Mouse (Mus musculus): ENCODE measurements around the gene Itpkb.

DNA sequence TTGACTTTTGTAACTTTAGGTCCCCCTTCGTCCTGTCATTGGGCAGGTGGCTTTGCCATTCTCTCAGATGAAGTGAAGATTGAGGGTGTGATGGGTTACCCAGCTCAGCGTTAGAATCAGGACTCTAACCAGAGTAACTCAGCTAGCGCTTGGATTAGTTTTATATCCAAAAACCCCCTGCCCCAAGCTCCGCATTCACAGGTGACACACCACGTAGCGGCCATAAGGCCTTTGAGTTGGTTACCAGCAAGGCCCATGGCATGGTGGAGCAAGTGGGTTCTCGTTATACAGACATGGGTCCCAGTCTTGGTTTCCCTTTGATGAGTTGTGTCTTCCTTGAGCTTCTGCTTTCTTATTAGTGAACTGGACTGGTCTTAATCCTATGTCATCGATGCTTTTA is 53.6 kb downstream of the Itpkb start:
- TF ChIP-seq POLR2A (IDR thresholded peaks at IDR 0.05; ENCODE audit: borderline replicate concordance, extremely low read depth, insufficient read depth, insufficient read length, poor library complexity, severe bottlenecking) (no peak), CTCF (IDR thresholded peaks at IDR 0.05; ENCODE audit: borderline replicate concordance, extremely low read depth, insufficient read depth, insufficient read length) (no peak)
